Mouse (Mus musculus): ENCODE results near the gene Rsph1.

GRCm38 (mm10) chr17:31208654-31209053, 68.5 kb downstream of the Rsph1 start:
- no peak for TF ChIP-seq CTCF (IDR thresholded peaks at IDR 0.05; ENCODE audit: low read depth)
- TF ChIP-seq EP300 (IDR thresholded peaks at IDR 0.05; ENCODE audit: low read depth) = no peak
